Mouse (Mus musculus) bone marrow, adult 2 months (tissue): Measurements from ENCODE around the gene Txndc5.

Source experiments
- CTCF ChIP-seq: fragments of 200-500 bp; IDR thresholded peaks from 2 replicates; pipeline ENCODE4 v1.5.1; 2011; ENCODE audit warnings: low read length, control low read depth; ENCODE audit not compliant: control insufficient read depth, insufficient read depth
- POLR2A ChIP-seq: fragments of 200-500 bp; IDR thresholded peaks from 2 replicates; pipeline ENCODE4 v1.6.1; 2011; ENCODE audit warnings: low read depth, mild to moderate bottlenecking, control low read depth, low read length, borderline replicate concordance; ENCODE audit not compliant: control insufficient read depth

- TF ChIP-seq POLR2A (no peak), CTCF (no peak)
Observed at GRCm38 (mm10) chr13:38534731-38535130, 6.1 kb upstream of the Txndc5 start.
